Mouse (Mus musculus) neural tube, embryonic 12.5 days (tissue): ENCODE measurements around the gene BC030867. TPM values are rescaled to one million over a fixed set of nuclear protein-coding genes. Genes with fewer than 3 reads are reported as not detected.
A peak's percentile ranks its signal among the peaks of the same experiment; 100 is the strongest.

ENCODE experiments used
- ATAC-seq: fragments of 200-750 bp; cut with Nextera tagmentation; 2 replicates; pipeline ENCODE4 v1.8.0; 2017; ENCODE audit warnings: low read depth, mild to moderate bottlenecking, moderate TSS enrichment, moderate library complexity; ENCODE audit not compliant: low FRiP score
- H3K27ac ChIP-seq: fragments of 300-500 bp; sonication (generic); 2 replicates; pipeline ENCODE4 v1.5.1; 2016
- H3K27me3 ChIP-seq: fragments of 300-500 bp; sonication (generic); replicated peaks from 2 replicates; pipeline ENCODE4 v1.6.1; 2016; ENCODE audit warnings: mild to moderate bottlenecking
- H3K36me3 ChIP-seq: fragments of 300-500 bp; sonication (generic); 2 replicates; pipeline ENCODE4 v1.6.1; 2016; ENCODE audit warnings: mild to moderate bottlenecking
- H3K4me1 ChIP-seq: fragments of 300-500 bp; sonication (generic); 2 replicates; pipeline ENCODE4 v1.6.1; 2016
- H3K4me2 ChIP-seq: fragments of 300-500 bp; sonication (generic); replicated peaks from 2 replicates; pipeline ENCODE4 v1.6.1; 2016; ENCODE audit warnings: mild to moderate bottlenecking
- H3K4me3 ChIP-seq: fragments of 300-500 bp; sonication (generic); 2 replicates; pipeline ENCODE4 v1.5.1; 2016
- H3K9ac ChIP-seq: fragments of 300-500 bp; sonication (generic); 2 replicates; pipeline ENCODE4 v1.6.1; 2016; ENCODE audit warnings: mild to moderate bottlenecking
- H3K9me3 ChIP-seq: fragments of 300-500 bp; sonication (generic); 2 replicates; pipeline ENCODE4 v1.6.1; 2016; ENCODE audit warnings: mild to moderate bottlenecking
- WGBS: fragments of 180-500 bp; shearing (Covaris S2); methylation state at CpG from one replicate; pipeline ENCODE4 v1.1.7; 2016; 5-methylcytosine and 5-hydroxymethylcytosine counted together
- polyA plus RNA-seq: library from polyadenylated mRNA; unstranded; fragments of >200 nt; fragmentation: Nextera tagmentation; extraction: Ambion mirVana; gene quantifications from 2 replicates; pipeline ENCODE4 v1.2.1, GENCODE M21; 2016

BC030867 gene
- polyA plus RNA-seq, 1 experiment from 2014 or later = 10.0 TPM

GRCm38 (mm10) chr11:102296491-102297472 is 48.1 kb downstream of the BC030867 start, which contains the start of gene Atxn7l3:
Atxn7l3 (minus strand) TSS chr11:102296631.
- Histone ChIP-seq H3K4me2 (peak within 1 kb of the TSS; percentile 77), H3K27ac (peak within 1 kb of the TSS; percentile 98), H3K4me3 (peak within 1 kb of the TSS; percentile 85), H3K36me3 (peaks cover 29% of the 10 kb centered on the region), H3K9me3 (no peaks in the 10 kb centered on the region), H3K9ac (peak within 1 kb of the TSS; percentile 93), H3K27me3 (no peaks in the 10 kb centered on the region), H3K4me1 (peaks cover 24% of the 10 kb centered on the region)
- under 1% methylated on average over 89 of the region's 125 CpGs for WGBS
- peak; percentile 92 for ATAC-seq

- ATAC-seq = peak; percentile 26
- peak overlapping the region; percentile 85 for H3K4me3 ChIP-seq
- H3K9me3 ChIP-seq = no peaks in the 10 kb centered on the region
- H3K27me3 ChIP-seq = no peaks in the 10 kb centered on the region
- H3K36me3 ChIP-seq = peaks cover 18% of the 10 kb centered on the region
- H3K4me2 ChIP-seq = peak overlapping the region; percentile 77
- WGBS = 27% methylated on average over 27 of the region's 27 CpGs
- H3K9ac ChIP-seq = peak overlapping the region; percentile 93
- H3K4me1 ChIP-seq = peaks cover 24% of the 10 kb centered on the region
- peak overlapping the region; percentile 98 for H3K27ac ChIP-seq
These were observed 49.2 kb downstream of the BC030867 start for GRCm38 (mm10) chr11:102297577-102298556.

- H3K27ac ChIP-seq = no peak overlapping the region
- no peak for ATAC-seq
- 5% methylated on average over 1 of the region's 1 CpGs for WGBS
- no peak overlapping the region for H3K4me3 ChIP-seq
- peaks cover 15% of the 10 kb centered on the region for H3K4me1 ChIP-seq
- no peaks in the 10 kb centered on the region for H3K36me3 ChIP-seq
- no peak overlapping the region for H3K4me2 ChIP-seq
- no peaks in the 10 kb centered on the region for H3K27me3 ChIP-seq
- no peaks in the 10 kb centered on the region for H3K9me3 ChIP-seq
- H3K9ac ChIP-seq = no peak overlapping the region
These were observed 51.2 kb downstream of the BC030867 start for GRCm38 (mm10) chr11:102299839-102300238.

GRCm38 (mm10) chr11:102304141-102304540 is 55.5 kb downstream of the BC030867 start:
- no peaks in the 10 kb centered on the region for H3K27me3 ChIP-seq
- H3K27ac ChIP-seq = no peak overlapping the region
- no peaks in the 10 kb centered on the region for H3K9me3 ChIP-seq
- H3K4me2 ChIP-seq = no peak overlapping the region
- peaks cover 33% of the 10 kb centered on the region for H3K36me3 ChIP-seq
- H3K4me3 ChIP-seq = no peak overlapping the region
- no peaks in the 10 kb centered on the region; the same call in 1 of the 2 replicates for H3K4me1 ChIP-seq
- no peak overlapping the region for H3K9ac ChIP-seq
- ATAC-seq = no peak
- WGBS = 35% methylated on average over 2 of the region's 2 CpGs

GRCm38 (mm10) chr11:102305359-102305758 is 56.7 kb downstream of the BC030867 start:
- Histone ChIP-seq H3K4me3 (no peak overlapping the region), H3K27ac (no peak overlapping the region), H3K9ac (no peak overlapping the region), H3K27me3 (no peaks in the 10 kb centered on the region), H3K36me3 (peaks cover 43% of the 10 kb centered on the region), H3K9me3 (no peaks in the 10 kb centered on the region), H3K4me1 (peaks cover 12% of the 10 kb centered on the region), H3K4me2 (no peak overlapping the region)
- 62% methylated on average over 2 of the region's 3 CpGs for WGBS
- ATAC-seq = no peak

GRCm38 (mm10) chr11:102308104-102308503 is 59.4 kb downstream of the BC030867 start:
- peaks cover 22% of the 10 kb centered on the region for H3K4me1 ChIP-seq
- no peak overlapping the region for H3K9ac ChIP-seq
- H3K27ac ChIP-seq = no peak overlapping the region
- no peak for ATAC-seq
- 89% methylated on average over 9 of the region's 9 CpGs for WGBS
- no peaks in the 10 kb centered on the region for H3K27me3 ChIP-seq
- H3K4me3 ChIP-seq = no peak overlapping the region
- no peak overlapping the region for H3K4me2 ChIP-seq
- peaks cover 70% of the 10 kb centered on the region for H3K36me3 ChIP-seq
- no peaks in the 10 kb centered on the region for H3K9me3 ChIP-seq

GRCm38 (mm10) chr11:102308979-102309378 is 60.3 kb downstream of the BC030867 start:
- WGBS = under 1% methylated on average over 27 of the region's 27 CpGs
- Histone ChIP-seq H3K4me1 (peaks cover 22% of the 10 kb centered on the region), H3K9ac (peak overlapping the region; percentile 30; the same call in 1 of the 2 replicates), H3K36me3 (peaks cover 79% of the 10 kb centered on the region), H3K4me2 (peak overlapping the region; percentile 58), H3K27ac (no peak overlapping the region), H3K9me3 (no peaks in the 10 kb centered on the region), H3K4me3 (peak overlapping the region; percentile 15), H3K27me3 (no peaks in the 10 kb centered on the region)
- peak; percentile 90 for ATAC-seq

GRCm38 (mm10) chr11:102309821-102310617 is 61.3 kb downstream of the BC030867 start:
- H3K27ac ChIP-seq = peak overlapping the region; percentile 26; the same call in 1 of the 2 replicates
- H3K9me3 ChIP-seq = no peaks in the 10 kb centered on the region
- peak overlapping the region; percentile 30; the same call in 1 of the 2 replicates for H3K9ac ChIP-seq
- H3K27me3 ChIP-seq = no peaks in the 10 kb centered on the region
- H3K36me3 ChIP-seq = peaks cover 86% of the 10 kb centered on the region
- peak overlapping the region; percentile 58 for H3K4me2 ChIP-seq
- ATAC-seq = peak; percentile 22; the same call in 1 of the 2 replicates
- WGBS = 87% methylated on average over 22 of the region's 22 CpGs
- peaks cover 22% of the 10 kb centered on the region for H3K4me1 ChIP-seq
- H3K4me3 ChIP-seq = peak overlapping the region; percentile 15; the same call in 1 of the 2 replicates

GRCm38 (mm10) chr11:102310768-102311695 is 62.4 kb downstream of the BC030867 start:
- ATAC-seq = no peak
- no peak overlapping the region for H3K27ac ChIP-seq
- no peaks in the 10 kb centered on the region for H3K9me3 ChIP-seq
- H3K27me3 ChIP-seq = no peaks in the 10 kb centered on the region
- H3K4me3 ChIP-seq = no peak overlapping the region
- H3K4me2 ChIP-seq = no peak overlapping the region; the same call in 1 of the 2 replicates
- H3K9ac ChIP-seq = 0 out of 2 replicates have a peak overlapping the region, but pooled peaks have one; percentile 3
- peaks cover 76% of the 10 kb centered on the region for H3K36me3 ChIP-seq
- H3K4me1 ChIP-seq = peaks cover 32% of the 10 kb centered on the region
- WGBS = 42% methylated on average over 38 of the region's 38 CpGs

- H3K27ac ChIP-seq = no peak overlapping the region
- no peak overlapping the region for H3K4me2 ChIP-seq
- 86% methylated on average over 4 of the region's 4 CpGs for WGBS
- H3K9me3 ChIP-seq = no peaks in the 10 kb centered on the region
- peaks cover 67% of the 10 kb centered on the region for H3K36me3 ChIP-seq
- H3K4me1 ChIP-seq = peaks cover 37% of the 10 kb centered on the region
- no peaks in the 10 kb centered on the region for H3K27me3 ChIP-seq
- no peak overlapping the region for H3K4me3 ChIP-seq
- H3K9ac ChIP-seq = no peak overlapping the region
- no peak for ATAC-seq
These were observed 63.3 kb downstream of the BC030867 start for GRCm38 (mm10) chr11:102311966-102312365.
